ENCODE assay signal across 17 mouse cellular contexts in the genomic region with DNA sequence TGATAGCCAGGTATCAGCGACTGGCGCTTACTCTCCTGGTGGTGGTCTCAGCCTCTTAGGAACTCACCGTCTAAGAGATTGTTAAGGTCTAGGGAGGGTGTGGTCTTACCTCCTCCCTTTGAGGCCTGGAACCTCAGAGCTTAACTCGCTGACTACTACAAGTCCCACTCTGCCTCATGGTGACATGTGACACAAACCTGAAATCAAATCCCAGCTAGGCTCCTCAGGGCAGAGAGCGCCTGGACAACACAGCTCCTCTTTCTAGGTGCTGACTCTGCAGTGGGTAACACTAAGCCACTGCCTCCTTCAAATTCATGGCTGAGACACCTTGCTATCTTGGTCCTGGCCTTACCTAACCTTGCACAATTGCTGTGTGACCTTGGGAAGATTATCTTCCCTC.
"Had no signal": no experiment of that assay in that cellular context is flagged by ENCODE, and none has a peak within 500 bp of the region (broad histone marks: within the 10 kb centered on the region; RNA-seq: fewer than 3 reads in every experiment).

No protein-coding gene starts in this region.

- H3K4me1 ChIP-seq: embryonic facial prominence, embryonic 12.5 days; embryonic facial prominence, embryonic 13.5 days; embryonic facial prominence, embryonic 15.5 days; forebrain, embryonic 15.5 days had no signal

- H3K36me3 ChIP-seq: embryonic facial prominence, embryonic 10.5 days; embryonic facial prominence, embryonic 12.5 days; embryonic facial prominence, embryonic 13.5 days; embryonic facial prominence, embryonic 15.5 days; forebrain, embryonic 10.5 days; forebrain, embryonic 12.5 days; forebrain, embryonic 15.5 days had no signal

- H3K27ac ChIP-seq: embryonic facial prominence, embryonic 10.5 days; embryonic facial prominence, embryonic 12.5 days; embryonic facial prominence, embryonic 13.5 days; embryonic facial prominence, embryonic 15.5 days; forebrain, embryonic 10.5 days; forebrain, embryonic 12.5 days; forebrain, embryonic 13.5 days; forebrain, embryonic 15.5 days; heart, adult 2 months had no signal

- H3K4me2 ChIP-seq: embryonic facial prominence, embryonic 12.5 days; embryonic facial prominence, embryonic 13.5 days; embryonic facial prominence, embryonic 15.5 days; forebrain, embryonic 12.5 days; forebrain, embryonic 13.5 days; forebrain, embryonic 15.5 days had no signal

- H3K9ac ChIP-seq: embryonic facial prominence, embryonic 12.5 days; embryonic facial prominence, embryonic 13.5 days; embryonic facial prominence, embryonic 15.5 days; forebrain, embryonic 12.5 days; forebrain, embryonic 13.5 days; forebrain, embryonic 15.5 days; forebrain, postnatal 0 days had no signal

- H3K4me3 ChIP-seq: embryonic facial prominence, embryonic 10.5 days; embryonic facial prominence, embryonic 12.5 days; embryonic facial prominence, embryonic 13.5 days; embryonic facial prominence, embryonic 15.5 days; erythroblast, embryonic 14.5 days; forebrain, embryonic 10.5 days; forebrain, embryonic 12.5 days; forebrain, embryonic 13.5 days; forebrain, embryonic 15.5 days; heart, adult 2 months had no signal

- H3K9me3 ChIP-seq: embryonic facial prominence, embryonic 10.5 days; embryonic facial prominence, embryonic 12.5 days; embryonic facial prominence, embryonic 13.5 days; embryonic facial prominence, embryonic 15.5 days; forebrain, embryonic 10.5 days; forebrain, embryonic 12.5 days; forebrain, embryonic 13.5 days; forebrain, embryonic 15.5 days had no signal

- ATAC-seq: forebrain, embryonic 13.5 days; forebrain, embryonic 14.5 days; forebrain, embryonic 15.5 days; forebrain, embryonic 16.5 days; forebrain, postnatal 0 days had no signal

- DNase-seq: cerebellum, adult 8-10 months; cerebellum, adult 9-10 months; cerebellum, adult 9-11 months; embryo, embryonic 11 days had no signal

- H3K27me3 ChIP-seq: embryonic facial prominence, embryonic 12.5 days; embryonic facial prominence, embryonic 13.5 days; embryonic facial prominence, embryonic 15.5 days; forebrain, embryonic 12.5 days; forebrain, embryonic 13.5 days; forebrain, embryonic 15.5 days had no signal
